Mouse (Mus musculus) liver, adult 2 months (tissue): ENCODE measurements around the gene Mcat. TPM values are rescaled to one million over a fixed set of nuclear protein-coding genes. Genes with fewer than 3 reads are reported as not detected.

Source experiments
- DNase-seq: peaks from one replicate; pipeline ENCODE4 v3.0.0-alpha.2; 2011; ENCODE audit warnings: low read depth, low spot score; ENCODE audit errors: extremely low read depth
- H3K27ac ChIP-seq: fragments of 200-500 bp; replicated peaks from 2 replicates; pipeline ENCODE4 v1.5.1; 2012; ENCODE audit warnings: low read depth, mild to moderate bottlenecking, control low read depth, inconsistent platforms, low read length; ENCODE audit not compliant: insufficient read depth
- H3K27me3 ChIP-seq: fragments of 200-500 bp; 2 replicates; pipeline ENCODE4 v1.6.1; 2012; ENCODE audit warnings: mild to moderate bottlenecking, moderate library complexity, low read length, inconsistent platforms; ENCODE audit not compliant: control insufficient read depth, insufficient read depth
- H3K36me3 ChIP-seq: fragments of 200-500 bp; 2 replicates; pipeline ENCODE4 v1.6.1; 2012; ENCODE audit warnings: low read length, inconsistent platforms; ENCODE audit not compliant: control insufficient read depth, insufficient read depth
- H3K4me1 ChIP-seq: fragments of 200-500 bp; 2 replicates; pipeline ENCODE4 v1.6.1; 2011; ENCODE audit warnings: low read length; ENCODE audit not compliant: control insufficient read depth, insufficient read depth
- H3K4me3 ChIP-seq: fragments of 200-500 bp; 2 replicates; pipeline ENCODE4 v1.5.1; 2011; ENCODE audit warnings: low read depth, mild to moderate bottlenecking, control low read depth, low read length, moderate library complexity; ENCODE audit not compliant: insufficient read depth
- H3K79me2 ChIP-seq: fragments of 200-500 bp; 2 replicates; pipeline ENCODE4 v1.6.1; 2012; ENCODE audit warnings: inconsistent platforms, mild to moderate bottlenecking, low read length, moderate library complexity; ENCODE audit not compliant: control insufficient read depth, insufficient read depth
- H3K9ac ChIP-seq: fragments of 200-500 bp; 2 replicates; pipeline ENCODE4 v1.6.1; 2012; ENCODE audit warnings: low read depth, mild to moderate bottlenecking, control low read depth, inconsistent platforms, low read length
- CTCF ChIP-seq: fragments of 200-500 bp; IDR thresholded peaks from 2 replicates; pipeline ENCODE4 v1.5.1; 2011; ENCODE audit warnings: low read depth, low read length, control low read depth
- POLR2A ChIP-seq: fragments of 200-500 bp; IDR thresholded peaks from 2 replicates; pipeline ENCODE4 v1.6.1; 2011; ENCODE audit warnings: low read length, control low read depth; ENCODE audit not compliant: insufficient read depth; ENCODE audit errors: extremely low read depth
- WGBS: fragments of 180-500 bp; shearing (Covaris S2); methylation state at CpG from one replicate; pipeline ENCODE4 v1.1.7; 2018; 5-methylcytosine and 5-hydroxymethylcytosine counted together
- polyA plus RNA-seq: library from polyadenylated mRNA; depleted of rRNA; stranded (reverse); fragments of >200 nt; gene quantifications from 2 replicates; pipeline ENCODE4 v1.2.3, GENCODE M21; 2012
- total RNA-seq: library from RNA; depleted of rRNA; stranded (reverse); fragments of >200 nt; gene quantifications from 2 replicates; pipeline ENCODE4 v1.2.3, GENCODE M21; 2014

The Mcat gene
- total and polyA plus RNA-seq, 2 experiments: 25.9 to 29.3 TPM

- H3K4me3 ChIP-seq: no peak overlapping the region
- TF ChIP-seq POLR2A: no peak
- TF ChIP-seq CTCF: no peak
- peaks cover 1% of the 10 kb centered on the region; the same call in 1 of the 2 replicates for H3K36me3 ChIP-seq
- H3K4me1 ChIP-seq: no peaks in the 10 kb centered on the region
- 89% methylated on average over 6 of the region's 6 CpGs for WGBS
- no peak for DNase-seq
- no peaks in the 10 kb centered on the region for H3K27me3 ChIP-seq
- 0 out of 2 replicates have a peak, but pooled peaks cover under 1% of the 10 kb centered on the region for H3K79me2 ChIP-seq
- H3K27ac ChIP-seq: no peak overlapping the region
- no peak overlapping the region for H3K9ac ChIP-seq
Observed at GRCm38 (mm10) chr15:83584741-83585220, 21.2 kb upstream of the Mcat start.

DNA sequence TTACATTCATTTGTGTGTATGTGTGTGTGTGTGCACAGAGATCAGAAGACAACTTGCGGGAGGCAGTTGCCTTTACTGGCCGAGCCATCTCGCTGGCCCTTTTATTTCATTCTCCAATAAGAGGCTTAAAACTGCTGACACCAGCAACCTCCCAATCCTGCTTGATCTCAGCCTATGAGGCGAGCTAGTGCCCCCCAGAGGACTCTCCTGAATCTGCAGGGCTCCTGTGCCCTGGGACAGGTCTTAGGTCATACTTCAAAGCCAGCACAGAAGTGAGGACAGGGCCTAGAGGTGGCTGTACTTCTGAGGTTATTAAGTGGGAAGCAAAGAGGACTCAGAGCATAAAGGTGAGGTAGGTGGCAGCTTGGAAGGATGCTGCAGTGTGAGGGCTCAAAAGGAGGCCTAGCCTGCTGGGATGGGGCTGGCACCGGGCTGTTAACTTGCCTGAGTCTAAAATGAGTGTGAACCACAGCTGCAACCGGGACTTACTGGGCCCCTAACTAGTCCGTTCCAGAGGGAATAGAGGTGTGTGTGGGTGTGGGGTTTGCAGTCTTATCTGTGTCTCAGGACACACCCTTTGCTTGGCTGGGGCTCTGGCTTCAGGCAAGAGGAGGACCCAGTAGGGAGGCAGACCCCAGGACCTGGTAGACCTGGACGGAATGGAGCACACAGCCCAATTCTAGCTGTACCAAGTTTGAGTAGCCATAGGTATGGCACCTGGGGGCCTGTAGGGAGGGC, 20.0 kb upstream of the Mcat start:
- no peaks in the 10 kb centered on the region for H3K79me2 ChIP-seq
- no peak overlapping the region for H3K9ac ChIP-seq
- WGBS: 61% methylated on average over 8 of the region's 8 CpGs
- H3K36me3 ChIP-seq: peaks cover 1% of the 10 kb centered on the region; the same call in 1 of the 2 replicates
- no peaks in the 10 kb centered on the region for H3K4me1 ChIP-seq
- peak; percentile 90 for TF ChIP-seq CTCF
- TF ChIP-seq POLR2A: no peak
- H3K27ac ChIP-seq: no peak overlapping the region
- no peaks in the 10 kb centered on the region for H3K27me3 ChIP-seq
- DNase-seq: peak; percentile 76
- no peak overlapping the region for H3K4me3 ChIP-seq

- Histone ChIP-seq H3K4me1 (no peaks in the 10 kb centered on the region), H3K4me3 (no peak overlapping the region), H3K27ac (no peak overlapping the region), H3K79me2 (no peaks in the 10 kb centered on the region), H3K27me3 (no peaks in the 10 kb centered on the region), H3K9ac (no peak overlapping the region), H3K36me3 (peaks cover 1% of the 10 kb centered on the region; the same call in 1 of the 2 replicates)
- TF ChIP-seq POLR2A (no peak), CTCF (no peak)
- no peak for DNase-seq
- 78% methylated on average over 4 of the region's 4 CpGs for WGBS
Observed at GRCm38 (mm10) chr15:83582931-83583330, 19.3 kb upstream of the Mcat start.

DNA sequence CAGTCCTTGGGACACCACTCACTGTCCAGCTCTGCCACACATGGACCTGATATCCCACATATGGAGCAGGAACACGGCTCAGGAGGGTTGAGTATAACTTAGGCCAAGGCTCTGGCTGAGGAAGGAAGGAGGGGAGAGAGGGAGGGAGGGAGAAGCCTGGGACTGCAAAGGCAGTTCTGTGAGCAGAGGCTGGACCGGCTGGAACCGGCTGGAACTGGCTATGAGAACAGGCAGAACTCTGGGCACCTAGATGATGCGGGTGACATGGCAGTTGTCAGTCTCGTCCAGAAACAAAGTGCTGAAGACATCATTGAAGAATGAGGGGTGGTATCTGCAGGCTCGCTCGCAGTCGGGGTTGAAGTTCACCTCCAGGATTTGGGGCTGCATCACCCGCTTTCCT, 13.1 kb upstream of the Mcat start:
- Histone ChIP-seq H3K9ac (no peak overlapping the region), H3K4me3 (no peak overlapping the region), H3K27me3 (no peaks in the 10 kb centered on the region), H3K36me3 (peaks cover 10% of the 10 kb centered on the region; the same call in 1 of the 2 replicates), H3K27ac (no peak overlapping the region), H3K4me1 (peaks cover 7% of the 10 kb centered on the region), H3K79me2 (no peaks in the 10 kb centered on the region)
- no peak for TF ChIP-seq POLR2A
- 93% methylated on average over 9 of the region's 9 CpGs for WGBS
- no peak for DNase-seq

GRCm38 (mm10) chr15:83575543-83575942, 12.0 kb upstream of the Mcat start:
- peaks cover 10% of the 10 kb centered on the region; the same call in 1 of the 2 replicates for H3K36me3 ChIP-seq

More at GRCm38 (mm10) chr15:83575543-83575942, 12.0 kb upstream of the Mcat start:
- Histone ChIP-seq H3K27ac (no peak overlapping the region), H3K79me2 (no peaks in the 10 kb centered on the region), H3K9ac (no peak overlapping the region), H3K4me1 (peaks cover 14% of the 10 kb centered on the region), H3K4me3 (no peak overlapping the region), H3K27me3 (no peaks in the 10 kb centered on the region)
- TF ChIP-seq CTCF (no peak), POLR2A (no peak)
- 97% methylated on average over 8 of the region's 8 CpGs for WGBS
- DNase-seq: no peak
